Mouse (Mus musculus): ENCODE data around the gene Sval2.

- TF ChIP-seq CTCF (IDR thresholded peaks at IDR 0.05; ENCODE audit: extremely low read depth, insufficient read length, insufficient replicate concordance, low read depth, low read length) (no peak), POLR2A (IDR thresholded peaks at IDR 0.05; ENCODE audit: low read depth, low read length) (no peak)
These were observed at the start of gene Sval2 for GRCm38 (mm10) chr6:41852689-41853088.

Measured in small intestine, adult 2 months (tissue).